Mouse (Mus musculus): ENCODE measurements around the gene Nim1k. TPM values are rescaled to one million over a fixed set of nuclear protein-coding genes. Genes with fewer than 3 reads are reported as not detected.

The Nim1k gene
- total and polyA plus RNA-seq, 3 experiments, result 0.03 TPM; not detected in 2

GRCm38 (mm10) chr13:119742711-119743415 is 12.8 kb downstream of the Nim1k start (continued):
- no peak for TF ChIP-seq MAFK (IDR thresholded peaks at IDR 0.05; ENCODE audit: borderline replicate concordance, low read depth, low read length)
- TF ChIP-seq GABPA (IDR thresholded peaks at IDR 0.05; ENCODE audit: low read depth, low read length), result no peak
- no peak for TF ChIP-seq CHD1 (IDR thresholded peaks at IDR 0.05; ENCODE audit: low read depth, low read length)

GRCm38 (mm10) chr13:119741390-119742237 is 14.1 kb downstream of the Nim1k start:
- Histone ChIP-seq H3K4me3 (ENCODE audit: control insufficient read depth in 1 of 2, insufficient read depth in 1 of 2, low read depth in 2 of 2, low read length in 2 of 2) (peak overlapping the region; percentile 58 to 90), H3K4me1 (ENCODE audit: control insufficient read depth in 1 of 2, insufficient read depth in 2 of 2, low read length in 2 of 2) (peaks cover 5 to 25% of the 10 kb centered on the region in 2 experiments), H3K79me2 (ENCODE audit: control insufficient read depth, insufficient read depth, low read length, poor library complexity) (no peaks in the 10 kb centered on the region; the same call in 1 of the 2 replicates), H3K27me3 (ENCODE audit: control insufficient read depth in 1 of 2, insufficient read depth in 2 of 2, low read length in 2 of 2) (no peaks in the 10 kb centered on the region), H3K27ac (ENCODE audit: control insufficient read depth, low read depth, low read length) (no peak overlapping the region; the same call in 1 of the 2 replicates), H3K9ac (ENCODE audit: control insufficient read depth, low read depth, low read length, poor library complexity, severe bottlenecking) (peak overlapping the region; percentile 46), H3K36me3 (ENCODE audit: control insufficient read depth in 1 of 2, insufficient read depth in 2 of 2, low read length in 2 of 2) (peaks cover 0 to 16% of the 10 kb centered on the region in 2 experiments; a peak in 2 of 4 replicates), H3K9me3 (replicated peaks; ENCODE audit: insufficient read depth, low read length) (no peaks in the 10 kb centered on the region)
- peak; percentile 58 for DNase-seq (ENCODE audit: low read depth, low spot score)
- peak; percentile 22; the same call in 1 of the 2 replicates for TF ChIP-seq MYB (IDR thresholded peaks at IDR 0.05; ENCODE audit: low read depth, low read length)
- no peak for TF ChIP-seq ELF1 (IDR thresholded peaks at IDR 0.05; ENCODE audit: low read depth, low read length)
- TF ChIP-seq TBP (IDR thresholded peaks at IDR 0.05; ENCODE audit: low read depth, low read length), result no peak
- peak; percentile 64; the same call in 1 of the 2 replicates for TF ChIP-seq CHD1 (IDR thresholded peaks at IDR 0.05; ENCODE audit: low read depth, low read length)
- TF ChIP-seq EP300 (IDR thresholded peaks at IDR 0.05; ENCODE audit: low read depth in 1 of 2, low read length in 2 of 2), result no peak
- no peak for TF ChIP-seq NRF1 (IDR thresholded peaks at IDR 0.05; ENCODE audit: insufficient read depth, low read depth, low read length, poor library complexity, severe bottlenecking)
- TF ChIP-seq ZMIZ1 (IDR thresholded peaks at IDR 0.05; ENCODE audit: low read depth, low read length), result 0 out of 2 replicates have a peak, but pooled peaks have one; percentile 31
- TF ChIP-seq RAD21 (IDR thresholded peaks at IDR 0.05; ENCODE audit: low read depth, low read length), result no peak
- no peak for TF ChIP-seq MEF2A (IDR thresholded peaks at IDR 0.05; ENCODE audit: extremely low read depth, insufficient replicate concordance, low read depth, low read length, poor library complexity, severe bottlenecking)
- 0 out of 2 replicates have a peak, but pooled peaks have one; percentile 17 for TF ChIP-seq RCOR1 (IDR thresholded peaks at IDR 0.05; ENCODE audit: low read depth, low read length)
- no peak for TF ChIP-seq MAFK (IDR thresholded peaks at IDR 0.05; ENCODE audit: borderline replicate concordance, low read depth, low read length)

- H3K4me1 ChIP-seq (ENCODE audit: control insufficient read depth in 1 of 2, insufficient read depth in 2 of 2, low read length in 2 of 2), result no peaks in the 10 kb centered on the region
These were observed 24.2 kb downstream of the Nim1k start for GRCm38 (mm10) chr13:119731448-119731847.

More at GRCm38 (mm10) chr13:119731448-119731847, 24.2 kb downstream of the Nim1k start:
- H3K79me2 ChIP-seq (ENCODE audit: control insufficient read depth, insufficient read depth, low read length, poor library complexity), result no peaks in the 10 kb centered on the region
- TF ChIP-seq POLR2AphosphoS5 (IDR thresholded peaks at IDR 0.05; ENCODE audit: borderline replicate concordance, low read depth, low read length) (no peak), NELFE (IDR thresholded peaks at IDR 0.05; ENCODE audit: low read depth, low read length) (no peak), MAZ (IDR thresholded peaks at IDR 0.05; ENCODE audit: low read depth, low read length) (no peak), CHD2 (IDR thresholded peaks at IDR 0.05; ENCODE audit: low read length) (no peak), TCF12 (IDR thresholded peaks at IDR 0.05; ENCODE audit: low read depth, low read length) (no peak), ZNF384 (IDR thresholded peaks at IDR 0.05; ENCODE audit: low read depth, low read length) (no peak), MEF2A (IDR thresholded peaks at IDR 0.05; ENCODE audit: extremely low read depth, insufficient replicate concordance, low read depth, low read length, poor library complexity, severe bottlenecking) (no peak), EP300 (IDR thresholded peaks at IDR 0.05; ENCODE audit: low read depth in 1 of 2, low read length in 2 of 2) (no peak), ZC3H11A (IDR thresholded peaks at IDR 0.05; ENCODE audit: low read depth, low read length) (no peak), HCFC1 (IDR thresholded peaks at IDR 0.05; ENCODE audit: low read depth, low read length) (no peak), POLR2A (IDR thresholded peaks at IDR 0.05; ENCODE audit: control insufficient read depth in 1 of 2, insufficient read depth in 1 of 2, low read depth in 1 of 2, low read length in 2 of 2, poor library complexity in 1 of 2) (no peak)
- H3K36me3 ChIP-seq (ENCODE audit: control insufficient read depth in 1 of 2, insufficient read depth in 2 of 2, low read length in 2 of 2), result no peaks in the 10 kb centered on the region
- no peaks in the 10 kb centered on the region for H3K9me3 ChIP-seq (replicated peaks; ENCODE audit: insufficient read depth, low read length)
- H3K9ac ChIP-seq (ENCODE audit: control insufficient read depth, low read depth, low read length, poor library complexity, severe bottlenecking), result no peak overlapping the region
- no peak for DNase-seq (ENCODE audit: low read depth, low spot score)
- no peak overlapping the region for H3K4me3 ChIP-seq (ENCODE audit: control insufficient read depth in 1 of 2, insufficient read depth in 1 of 2, low read depth in 2 of 2, low read length in 2 of 2)
- H3K27me3 ChIP-seq (ENCODE audit: control insufficient read depth in 1 of 2, insufficient read depth in 2 of 2, low read length in 2 of 2), result peaks cover 0 to 2% of the 10 kb centered on the region in 2 experiments; a peak in 2 of 4 replicates
- H3K27ac ChIP-seq (ENCODE audit: control insufficient read depth, low read depth, low read length), result no peak overlapping the region
